Mouse (Mus musculus) ES-Bruce4 (cell line): ENCODE results near the gene E130208F15Rik.

Experiments used
- CTCF ChIP-seq: IDR thresholded peaks from one replicate; pipeline ENCODE4 v1.8.1; 2011; ENCODE audit warnings: low read depth, low read length
- POLR2A ChIP-seq: IDR thresholded peaks from one replicate; pipeline ENCODE4 v1.8.1; 2011; ENCODE audit warnings: low read length; ENCODE audit not compliant: insufficient read depth

DNA sequence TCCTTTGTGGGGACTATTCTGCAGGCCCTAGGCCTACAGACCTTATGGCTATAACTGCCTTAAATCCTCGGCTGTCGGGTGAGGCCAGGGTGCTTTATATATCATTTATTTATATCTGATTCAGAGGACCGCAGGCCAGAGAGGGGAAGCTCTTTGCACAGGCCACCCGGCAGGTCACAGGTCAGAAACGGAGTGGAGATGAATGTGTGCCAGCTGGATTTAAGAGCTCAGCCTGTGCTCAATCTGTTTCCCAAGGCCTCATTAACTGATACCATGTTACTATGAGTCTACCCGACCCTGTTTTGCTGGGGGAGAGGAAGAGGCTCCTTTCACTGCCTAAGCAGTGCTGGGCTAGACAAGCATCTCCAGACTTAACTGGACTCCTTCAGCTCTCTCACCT is 47.2 kb upstream of the E130208F15Rik start:
- TF ChIP-seq CTCF (no peak), POLR2A (no peak)
